Mouse (Mus musculus): ENCODE measurements around the gene Gm11554. TPM values are rescaled to one million over a fixed set of nuclear protein-coding genes. Genes with fewer than 3 reads are reported as not detected.
"Not testable (repeated sequence)": the region's sequence is repeated elsewhere in the genome, so short reads cannot be mapped to it uniquely, and the experiment has no call there.

The Gm11554 gene
- not detected in 2 replicates for total RNA-seq (2014; fragmentation: Nextera tagmentation)
- not detected in 2 replicates for total RNA-seq (2017)
- polyA plus RNA-seq (2012): not detected in 2 replicates

DNA sequence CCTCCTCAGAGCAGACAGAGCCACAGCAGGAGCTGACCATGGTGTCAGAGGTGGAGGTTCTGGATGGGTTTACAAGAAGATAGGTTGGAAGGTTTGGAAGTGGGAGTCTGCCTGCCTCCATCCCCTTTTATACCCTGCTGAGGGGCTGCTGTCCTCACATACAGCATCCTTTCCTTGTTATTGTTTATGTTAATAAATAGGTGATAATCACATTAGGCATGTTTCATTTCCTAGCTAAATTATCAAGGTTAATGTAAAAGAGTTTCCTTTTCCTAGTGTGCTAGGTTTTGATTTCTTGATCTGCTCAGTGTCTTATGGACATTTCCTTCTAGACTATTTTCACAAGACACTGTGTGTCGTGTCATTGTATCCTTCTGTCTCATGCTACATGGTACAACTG lies at the start of gene Gm11554:
Gene Gm11554 (minus strand): TSS at position 101 of the 400 bp plus-strand sequence.
- DNase-seq (ENCODE audit: low spot score); H3K27me3 ChIP-seq (ENCODE audit: insufficient read depth, low read length); H3K4me3 ChIP-seq (ENCODE audit: low read depth, low read length); H3K9me3 ChIP-seq (replicated peaks); H3K36me3 ChIP-seq (replicated peaks); ATAC-seq (ENCODE audit: extremely low read depth, insufficient number of reproducible peaks, low FRiP score, poor library complexity, severe bottlenecking); H3K4me1 ChIP-seq (ENCODE audit: insufficient read depth, low read depth, low read length): not testable (repeated sequence)

- DNase-seq (ENCODE audit: low spot score): no peak
- no peak for TF ChIP-seq TAL1 (conservative IDR thresholded peaks at IDR 0.05; ENCODE audit: low read depth, low read length)
- no peak for TF ChIP-seq GATA2 (IDR thresholded peaks at IDR 0.05; ENCODE audit: borderline replicate concordance, low read depth, low read length)
- no peak for TF ChIP-seq POLR2AphosphoS5 (IDR thresholded peaks at IDR 0.05; ENCODE audit: insufficient replicate concordance, low read depth, low read length)
- TF ChIP-seq CTCF (IDR thresholded peaks at IDR 0.05; ENCODE audit: low read depth, low read length): no peak
- TF ChIP-seq GATA1 (IDR thresholded peaks at IDR 0.05; ENCODE audit: borderline replicate concordance, low read length): no peak
- Histone ChIP-seq H3K4me3 (ENCODE audit: low read depth, low read length) (no peak within 1 kb of the TSS), H3K4me1 (ENCODE audit: insufficient read depth, low read depth, low read length) (no peaks in the 10 kb centered on the region), H3K36me3 (replicated peaks) (no peaks in the 10 kb centered on the region), H3K27me3 (ENCODE audit: insufficient read depth, low read length) (no peaks in the 10 kb centered on the region), H3K9me3 (replicated peaks) (peaks cover 23% of the 10 kb centered on the region)
- ATAC-seq (ENCODE audit: extremely low read depth, insufficient number of reproducible peaks, low FRiP score, poor library complexity, severe bottlenecking): no peak
Observed at GRCm38 (mm10) chr11:99851508-99851907, 47.3 kb upstream of the Gm11554 start, which contains the start of gene Krtap4-16. TSS of gene Krtap4-16 (minus strand) at chr11:99851608.

DNA sequence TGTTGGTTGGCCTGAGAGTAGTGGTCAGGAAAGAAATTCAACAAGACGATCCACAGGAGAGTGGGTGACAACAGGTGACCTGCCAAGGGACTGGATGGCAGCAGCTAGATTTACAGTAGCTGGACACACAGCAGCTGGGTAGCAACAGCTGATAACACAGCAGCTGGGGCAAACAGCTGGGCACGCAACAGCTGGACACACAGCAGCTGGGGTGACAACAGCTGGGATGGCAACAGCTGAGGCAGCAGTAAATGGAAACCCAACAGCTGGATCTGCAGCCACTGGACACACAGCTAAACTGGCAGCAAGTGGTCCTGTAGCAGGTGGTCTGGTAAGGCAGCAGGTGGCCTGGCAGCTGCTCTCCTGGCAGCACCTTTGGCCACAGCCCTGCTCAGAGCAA lies 42.5 kb upstream of the Gm11554 start:
- Histone ChIP-seq H3K4me3 (ENCODE audit: low read depth, low read length) (0 out of 2 replicates have a peak overlapping the region, but pooled peaks have one; percentile 4), H3K27me3 (ENCODE audit: insufficient read depth, low read length) (no peaks in the 10 kb centered on the region), H3K4me1 (ENCODE audit: insufficient read depth, low read depth, low read length) (no peaks in the 10 kb centered on the region), H3K36me3 (replicated peaks) (no peaks in the 10 kb centered on the region), H3K9me3 (replicated peaks) (peaks cover 18% of the 10 kb centered on the region)
- no peak for TF ChIP-seq TAL1 (conservative IDR thresholded peaks at IDR 0.05; ENCODE audit: low read depth, low read length)
- TF ChIP-seq CTCF (IDR thresholded peaks at IDR 0.05; ENCODE audit: low read depth, low read length): no peak
- TF ChIP-seq POLR2AphosphoS5 (IDR thresholded peaks at IDR 0.05; ENCODE audit: insufficient replicate concordance, low read depth, low read length): no peak
- TF ChIP-seq GATA2 (IDR thresholded peaks at IDR 0.05; ENCODE audit: borderline replicate concordance, low read depth, low read length): no peak
- TF ChIP-seq GATA1 (IDR thresholded peaks at IDR 0.05; ENCODE audit: borderline replicate concordance, low read length): no peak
- no peak for ATAC-seq (ENCODE audit: extremely low read depth, insufficient number of reproducible peaks, low FRiP score, poor library complexity, severe bottlenecking)
- no peak for DNase-seq (ENCODE audit: low spot score)

GRCm38 (mm10) chr11:99842185-99842584 lies 37.9 kb upstream of the Gm11554 start:
- DNase-seq (ENCODE audit: low spot score) (no peak), ATAC-seq (ENCODE audit: extremely low read depth, insufficient number of reproducible peaks, low FRiP score, poor library complexity, severe bottlenecking) (no peak)
- Histone ChIP-seq H3K36me3 (replicated peaks) (no peaks in the 10 kb centered on the region), H3K27me3 (ENCODE audit: insufficient read depth, low read length) (no peaks in the 10 kb centered on the region), H3K4me3 (ENCODE audit: low read depth, low read length) (no peak overlapping the region), H3K9me3 (replicated peaks) (peaks cover 26% of the 10 kb centered on the region), H3K4me1 (ENCODE audit: insufficient read depth, low read depth, low read length) (no peaks in the 10 kb centered on the region)
- TF ChIP-seq GATA1 (IDR thresholded peaks at IDR 0.05; ENCODE audit: borderline replicate concordance, low read length) (no peak), CTCF (IDR thresholded peaks at IDR 0.05; ENCODE audit: low read depth, low read length) (no peak), POLR2AphosphoS5 (IDR thresholded peaks at IDR 0.05; ENCODE audit: insufficient replicate concordance, low read depth, low read length) (no peak), TAL1 (conservative IDR thresholded peaks at IDR 0.05; ENCODE audit: low read depth, low read length) (no peak), GATA2 (IDR thresholded peaks at IDR 0.05; ENCODE audit: borderline replicate concordance, low read depth, low read length) (no peak)

DNA sequence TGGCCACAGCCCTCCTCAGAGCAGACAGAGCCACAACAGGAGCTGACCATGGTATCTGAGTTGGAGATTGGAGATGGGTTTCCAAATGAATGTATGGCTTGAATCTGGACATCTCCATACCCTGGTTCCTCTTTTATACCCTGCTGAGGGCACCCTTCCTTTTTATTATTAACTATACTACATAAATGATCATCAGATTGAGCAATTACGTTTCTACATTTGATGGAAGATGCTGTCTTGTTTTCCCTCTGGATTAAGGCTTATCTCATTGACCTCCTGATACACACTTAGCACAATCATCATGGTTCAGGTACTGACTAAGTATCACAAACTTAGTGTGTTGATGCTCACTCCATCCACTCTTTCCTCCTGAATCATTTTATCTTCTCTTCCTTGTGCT lies 33.7 kb upstream of the Gm11554 start, which contains the start of gene 2300003K06Rik:
Gene 2300003K06Rik (minus strand): TSS at position 101 of the 400 bp plus-strand sequence.
- H3K27me3 ChIP-seq (ENCODE audit: insufficient read depth, low read length): no peaks in the 10 kb centered on the region
- H3K9me3 ChIP-seq (replicated peaks): peaks cover 22% of the 10 kb centered on the region
- no peaks in the 10 kb centered on the region for H3K36me3 ChIP-seq (replicated peaks)
- DNase-seq (ENCODE audit: low spot score): no peak
- H3K4me1 ChIP-seq (ENCODE audit: insufficient read depth, low read depth, low read length): no peaks in the 10 kb centered on the region
- no peak for TF ChIP-seq GATA2 (IDR thresholded peaks at IDR 0.05; ENCODE audit: borderline replicate concordance, low read depth, low read length)
- TF ChIP-seq POLR2AphosphoS5 (IDR thresholded peaks at IDR 0.05; ENCODE audit: insufficient replicate concordance, low read depth, low read length): no peak
- no peak for TF ChIP-seq GATA1 (IDR thresholded peaks at IDR 0.05; ENCODE audit: borderline replicate concordance, low read length)
- no peak for TF ChIP-seq TAL1 (conservative IDR thresholded peaks at IDR 0.05; ENCODE audit: low read depth, low read length)
- no peak for TF ChIP-seq CTCF (IDR thresholded peaks at IDR 0.05; ENCODE audit: low read depth, low read length)
- no peak for ATAC-seq (ENCODE audit: extremely low read depth, insufficient number of reproducible peaks, low FRiP score, poor library complexity, severe bottlenecking)
- peak within 1 kb of the TSS; percentile 11; the same call in 1 of the 2 replicates for H3K4me3 ChIP-seq (ENCODE audit: low read depth, low read length)

- H3K9me3 ChIP-seq (replicated peaks): peaks cover 11% of the 10 kb centered on the region
- not testable (repeated sequence) for ATAC-seq (ENCODE audit: extremely low read depth, insufficient number of reproducible peaks, low FRiP score, poor library complexity, severe bottlenecking); DNase-seq (ENCODE audit: low spot score); H3K27me3 ChIP-seq (ENCODE audit: insufficient read depth, low read length); H3K4me1 ChIP-seq (ENCODE audit: insufficient read depth, low read depth, low read length); H3K36me3 ChIP-seq (replicated peaks)
- H3K4me3 ChIP-seq (ENCODE audit: low read depth, low read length): peak within 1 kb of the TSS; percentile 10; the same call in 1 of the 2 replicates
Observed at GRCm38 (mm10) chr11:99815566-99815965, 11.3 kb upstream of the Gm11554 start, which contains the start of gene Gm11564. TSS of gene Gm11564 (minus strand) at chr11:99815666.

- H3K36me3 ChIP-seq (replicated peaks); H3K27me3 ChIP-seq (ENCODE audit: insufficient read depth, low read length); H3K9me3 ChIP-seq (replicated peaks); ATAC-seq (ENCODE audit: extremely low read depth, insufficient number of reproducible peaks, low FRiP score, poor library complexity, severe bottlenecking); H3K4me1 ChIP-seq (ENCODE audit: insufficient read depth, low read depth, low read length); H3K4me3 ChIP-seq (ENCODE audit: low read depth, low read length); DNase-seq (ENCODE audit: low spot score): not testable (repeated sequence)
Observed at GRCm38 (mm10) chr11:99809792-99810191, 5.5 kb upstream of the Gm11554 start, which contains the start of gene Krtap4-13. TSS of gene Krtap4-13 (minus strand) at chr11:99809892.

DNA sequence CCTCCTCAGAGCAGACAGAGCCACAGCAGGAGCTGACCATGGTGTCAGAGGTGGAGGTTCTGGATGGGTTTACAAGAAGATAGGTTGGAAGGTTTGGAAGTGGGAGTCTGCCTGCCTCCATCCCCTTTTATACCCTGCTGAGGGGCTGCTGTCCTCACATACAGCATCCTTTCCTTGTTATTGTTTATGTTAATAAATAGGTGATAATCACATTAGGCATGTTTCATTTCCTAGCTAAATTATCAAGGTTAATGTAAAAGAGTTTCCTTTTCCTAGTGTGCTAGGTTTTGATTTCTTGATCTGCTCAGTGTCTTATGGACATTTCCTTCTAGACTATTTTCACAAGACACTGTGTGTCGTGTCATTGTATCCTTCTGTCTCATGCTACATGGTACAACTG lies 5.4 kb downstream of the Gm11554 start, which contains the start of gene Gm11569:
Gene Gm11569 (minus strand): TSS at position 101 of the 400 bp plus-strand sequence.
- not testable (repeated sequence) for H3K9me3 ChIP-seq (replicated peaks); H3K36me3 ChIP-seq (replicated peaks); ATAC-seq (ENCODE audit: extremely low read depth, insufficient number of reproducible peaks, low FRiP score, poor library complexity, severe bottlenecking); DNase-seq (ENCODE audit: low spot score); H3K4me1 ChIP-seq (ENCODE audit: insufficient read depth, low read depth, low read length); H3K27me3 ChIP-seq (ENCODE audit: insufficient read depth, low read length); H3K4me3 ChIP-seq (ENCODE audit: low read depth, low read length)

All from G1E (cell line).